Mouse (Mus musculus): ENCODE data around the gene Rab2b. TPM values are rescaled to one million over a fixed set of nuclear protein-coding genes. Genes with fewer than 3 reads are reported as not detected.
A peak's percentile ranks its signal among the peaks of the same experiment; 100 is the strongest.

Rab2b gene
- polyA plus RNA-seq, 1 experiment from 2014 or later: 17.9 TPM

- H3K9me3 ChIP-seq (ENCODE audit: control insufficient read depth, low read length): no peaks in the 10 kb centered on the region
- H3K4me3 ChIP-seq (ENCODE audit: low read length): no peak overlapping the region
- peaks cover 6% of the 10 kb centered on the region for H3K4me1 ChIP-seq (replicated peaks; ENCODE audit: control insufficient read depth, insufficient read depth, low read length)
- peaks cover 22% of the 10 kb centered on the region for H3K36me3 ChIP-seq (ENCODE audit: control insufficient read depth, insufficient read depth, low read length)
- H3K9ac ChIP-seq (ENCODE audit: low read length): no peak overlapping the region
- no peak overlapping the region for H3K4me2 ChIP-seq (ENCODE audit: low read depth, low read length)
- no peak overlapping the region for H3K27ac ChIP-seq (ENCODE audit: low read length)
- WGBS: 95% methylated on average over 5 of the region's 5 CpGs
- no peak for ATAC-seq (ENCODE audit: low read depth)
- no peaks in the 10 kb centered on the region for H3K27me3 ChIP-seq (ENCODE audit: control insufficient read depth, insufficient read depth, low read depth, low read length)
Observed at GRCm38 (mm10) chr14:52283629-52284028, 4.3 kb upstream of the Rab2b start.

GRCm38 (mm10) chr14:52279747-52280120 is 389 bp upstream of the Rab2b start:
- ATAC-seq (ENCODE audit: low read depth): peak; percentile 16
- Histone ChIP-seq H3K27ac (ENCODE audit: low read length) (peak overlapping the region; percentile 78), H3K4me1 (replicated peaks; ENCODE audit: control insufficient read depth, insufficient read depth, low read length) (peaks cover 8% of the 10 kb centered on the region), H3K9ac (ENCODE audit: low read length) (peak overlapping the region; percentile 89), H3K36me3 (ENCODE audit: control insufficient read depth, insufficient read depth, low read length) (peaks cover under 1% of the 10 kb centered on the region; the same call in 1 of the 2 replicates), H3K9me3 (ENCODE audit: control insufficient read depth, low read length) (no peaks in the 10 kb centered on the region), H3K4me3 (ENCODE audit: low read length) (peak overlapping the region; percentile 93), H3K27me3 (ENCODE audit: control insufficient read depth, insufficient read depth, low read depth, low read length) (no peaks in the 10 kb centered on the region), H3K4me2 (ENCODE audit: low read depth, low read length) (peak overlapping the region; percentile 61)
- WGBS: under 1% methylated on average over 20 of the region's 21 CpGs

- no peak for ATAC-seq (ENCODE audit: low read depth)
- WGBS: 84% methylated on average over 4 of the region's 4 CpGs
- H3K9ac ChIP-seq (ENCODE audit: low read length): no peak overlapping the region
- H3K36me3 ChIP-seq (ENCODE audit: control insufficient read depth, insufficient read depth, low read length): peaks cover 6% of the 10 kb centered on the region
- peaks cover 8% of the 10 kb centered on the region for H3K4me1 ChIP-seq (replicated peaks; ENCODE audit: control insufficient read depth, insufficient read depth, low read length)
- no peak overlapping the region for H3K4me3 ChIP-seq (ENCODE audit: low read length)
- no peak overlapping the region for H3K27ac ChIP-seq (ENCODE audit: low read length)
- H3K27me3 ChIP-seq (ENCODE audit: control insufficient read depth, insufficient read depth, low read depth, low read length): no peaks in the 10 kb centered on the region
- no peak overlapping the region for H3K4me2 ChIP-seq (ENCODE audit: low read depth, low read length)
- H3K9me3 ChIP-seq (ENCODE audit: control insufficient read depth, low read length): no peaks in the 10 kb centered on the region
Observed at GRCm38 (mm10) chr14:52277210-52277609, 2.1 kb downstream of the Rab2b start.

- H3K27ac ChIP-seq (ENCODE audit: low read length): no peak overlapping the region
- no peaks in the 10 kb centered on the region for H3K4me1 ChIP-seq (replicated peaks; ENCODE audit: control insufficient read depth, insufficient read depth, low read length)
- H3K4me2 ChIP-seq (ENCODE audit: low read depth, low read length): no peak overlapping the region
- no peak for ATAC-seq (ENCODE audit: low read depth)
- H3K9ac ChIP-seq (ENCODE audit: low read length): no peak overlapping the region
- H3K36me3 ChIP-seq (ENCODE audit: control insufficient read depth, insufficient read depth, low read length): peaks cover 6% of the 10 kb centered on the region
- no peak overlapping the region for H3K4me3 ChIP-seq (ENCODE audit: low read length)
- no peaks in the 10 kb centered on the region for H3K9me3 ChIP-seq (ENCODE audit: control insufficient read depth, low read length)
- no peaks in the 10 kb centered on the region for H3K27me3 ChIP-seq (ENCODE audit: control insufficient read depth, insufficient read depth, low read depth, low read length)
- WGBS: 46% methylated on average over 3 of the region's 3 CpGs
Observed at GRCm38 (mm10) chr14:52272781-52273180, 6.6 kb downstream of the Rab2b start.

- H3K4me3 ChIP-seq (ENCODE audit: low read length): peak within 1 kb of the TSS; percentile 79
- H3K9ac ChIP-seq (ENCODE audit: low read length): peak within 1 kb of the TSS; percentile 76
- ATAC-seq (ENCODE audit: low read depth): peak; percentile 100
- H3K4me1 ChIP-seq (replicated peaks; ENCODE audit: control insufficient read depth, insufficient read depth, low read length): peaks cover 7% of the 10 kb centered on the region
- H3K27me3 ChIP-seq (ENCODE audit: control insufficient read depth, insufficient read depth, low read depth, low read length): no peaks in the 10 kb centered on the region
- under 1% methylated on average over 54 of the region's 54 CpGs for WGBS
- peak within 1 kb of the TSS; percentile 84 for H3K27ac ChIP-seq (ENCODE audit: low read length)
- no peaks in the 10 kb centered on the region for H3K9me3 ChIP-seq (ENCODE audit: control insufficient read depth, low read length)
- no peaks in the 10 kb centered on the region; the same call in 1 of the 2 replicates for H3K36me3 ChIP-seq (ENCODE audit: control insufficient read depth, insufficient read depth, low read length)
- peak within 1 kb of the TSS; percentile 68 for H3K4me2 ChIP-seq (ENCODE audit: low read depth, low read length)
Observed at GRCm38 (mm10) chr14:52257484-52258213, 21.7 kb downstream of the Rab2b start, which contains the start of gene Chd8. Chd8 (minus strand) TSS chr14:52257780.

GRCm38 (mm10) chr14:52256311-52257175 is 22.8 kb downstream of the Rab2b start:
- no peaks in the 10 kb centered on the region for H3K9me3 ChIP-seq (ENCODE audit: control insufficient read depth, low read length)
- no peaks in the 10 kb centered on the region for H3K27me3 ChIP-seq (ENCODE audit: control insufficient read depth, insufficient read depth, low read depth, low read length)
- peak overlapping the region; percentile 76 for H3K9ac ChIP-seq (ENCODE audit: low read length)
- no peak for ATAC-seq (ENCODE audit: low read depth)
- peak overlapping the region; percentile 68 for H3K4me2 ChIP-seq (ENCODE audit: low read depth, low read length)
- peaks cover 7% of the 10 kb centered on the region for H3K4me1 ChIP-seq (replicated peaks; ENCODE audit: control insufficient read depth, insufficient read depth, low read length)
- peak overlapping the region; percentile 79 for H3K4me3 ChIP-seq (ENCODE audit: low read length)
- no peaks in the 10 kb centered on the region for H3K36me3 ChIP-seq (ENCODE audit: control insufficient read depth, insufficient read depth, low read length)
- peak overlapping the region; percentile 82 for H3K27ac ChIP-seq (ENCODE audit: low read length)
- WGBS: 5% methylated on average over 18 of the region's 18 CpGs

GRCm38 (mm10) chr14:52246129-52246528 is 33.2 kb downstream of the Rab2b start:
- WGBS: 73% methylated on average over 4 of the region's 4 CpGs
- ATAC-seq (ENCODE audit: low read depth): no peak
- Histone ChIP-seq H3K9ac (ENCODE audit: low read length) (no peak overlapping the region), H3K36me3 (ENCODE audit: control insufficient read depth, insufficient read depth, low read length) (no peaks in the 10 kb centered on the region), H3K4me2 (ENCODE audit: low read depth, low read length) (no peak overlapping the region), H3K9me3 (ENCODE audit: control insufficient read depth, low read length) (no peaks in the 10 kb centered on the region), H3K27me3 (ENCODE audit: control insufficient read depth, insufficient read depth, low read depth, low read length) (no peaks in the 10 kb centered on the region), H3K4me1 (replicated peaks; ENCODE audit: control insufficient read depth, insufficient read depth, low read length) (peaks cover 15% of the 10 kb centered on the region), H3K27ac (ENCODE audit: low read length) (no peak overlapping the region), H3K4me3 (ENCODE audit: low read length) (no peak overlapping the region)

GRCm38 (mm10) chr14:52244690-52245042 is 34.7 kb downstream of the Rab2b start:
- H3K9me3 ChIP-seq (ENCODE audit: control insufficient read depth, low read length): no peaks in the 10 kb centered on the region
- peak overlapping the region; percentile 86 for H3K4me3 ChIP-seq (ENCODE audit: low read length)
- H3K4me2 ChIP-seq (ENCODE audit: low read depth, low read length): peak overlapping the region; percentile 86
- 10% methylated on average over 7 of the region's 7 CpGs for WGBS
- no peaks in the 10 kb centered on the region for H3K36me3 ChIP-seq (ENCODE audit: control insufficient read depth, insufficient read depth, low read length)
- peak; percentile 79 for ATAC-seq (ENCODE audit: low read depth)
- H3K27ac ChIP-seq (ENCODE audit: low read length): peak overlapping the region; percentile 83
- H3K9ac ChIP-seq (ENCODE audit: low read length): peak overlapping the region; percentile 83
- H3K27me3 ChIP-seq (ENCODE audit: control insufficient read depth, insufficient read depth, low read depth, low read length): no peaks in the 10 kb centered on the region
- peaks cover 15% of the 10 kb centered on the region for H3K4me1 ChIP-seq (replicated peaks; ENCODE audit: control insufficient read depth, insufficient read depth, low read length)

- ATAC-seq (ENCODE audit: low read depth): peak; percentile 99
- Histone ChIP-seq H3K27ac (ENCODE audit: low read length) (peak overlapping the region; percentile 83), H3K4me3 (ENCODE audit: low read length) (peak overlapping the region; percentile 86), H3K9me3 (ENCODE audit: control insufficient read depth, low read length) (no peaks in the 10 kb centered on the region), H3K27me3 (ENCODE audit: control insufficient read depth, insufficient read depth, low read depth, low read length) (no peaks in the 10 kb centered on the region), H3K4me1 (replicated peaks; ENCODE audit: control insufficient read depth, insufficient read depth, low read length) (peaks cover 15% of the 10 kb centered on the region), H3K9ac (ENCODE audit: low read length) (peak overlapping the region; percentile 87), H3K4me2 (ENCODE audit: low read depth, low read length) (peak overlapping the region; percentile 86), H3K36me3 (ENCODE audit: control insufficient read depth, insufficient read depth, low read length) (no peaks in the 10 kb centered on the region)
- WGBS: under 1% methylated on average over 32 of the region's 32 CpGs
Observed at GRCm38 (mm10) chr14:52244041-52244689, 35.2 kb downstream of the Rab2b start.
